Mouse (Mus musculus) neural tube, embryonic 13.5 days (tissue): ENCODE measurements around the gene Rin2. TPM values are rescaled to one million over a fixed set of nuclear protein-coding genes. Genes with fewer than 3 reads are reported as not detected.

Experiments used
- ATAC-seq: fragments of 200-750 bp; cut with Nextera tagmentation; 2 replicates; pipeline ENCODE4 v1.8.0; 2017; ENCODE audit warnings: low read depth, mild to moderate bottlenecking, moderate TSS enrichment, moderate library complexity
- H3K27ac ChIP-seq: fragments of 300-500 bp; sonication (generic); replicated peaks from 2 replicates; pipeline ENCODE4 v1.5.1; 2015; ENCODE audit warnings: moderate library complexity, mild to moderate bottlenecking, inconsistent platforms
- H3K27me3 ChIP-seq: fragments of 300-500 bp; sonication (generic); 2 replicates; pipeline ENCODE4 v1.6.1; 2015; ENCODE audit warnings: mild to moderate bottlenecking, inconsistent platforms
- H3K36me3 ChIP-seq: fragments of 300-500 bp; sonication (generic); 2 replicates; pipeline ENCODE4 v1.6.1; 2015; ENCODE audit warnings: mild to moderate bottlenecking, inconsistent platforms
- H3K4me1 ChIP-seq: fragments of 300-500 bp; sonication (generic); replicated peaks from 2 replicates; pipeline ENCODE4 v1.6.1; 2015; ENCODE audit warnings: inconsistent platforms
- H3K4me2 ChIP-seq: fragments of 300-500 bp; sonication (generic); 2 replicates; pipeline ENCODE4 v1.6.1; 2015; ENCODE audit warnings: inconsistent platforms, mild to moderate bottlenecking, moderate library complexity
- H3K4me3 ChIP-seq: fragments of 300-500 bp; sonication (generic); 2 replicates; pipeline ENCODE4 v1.5.1; 2015; ENCODE audit warnings: mild to moderate bottlenecking, inconsistent platforms
- H3K9ac ChIP-seq: fragments of 300-500 bp; sonication (generic); 2 replicates; pipeline ENCODE4 v1.6.1; 2015; ENCODE audit warnings: moderate library complexity, mild to moderate bottlenecking, inconsistent platforms
- H3K9me3 ChIP-seq: fragments of 300-500 bp; sonication (generic); 2 replicates; pipeline ENCODE4 v1.6.1; 2016; ENCODE audit warnings: inconsistent platforms
- WGBS: fragments of 180-500 bp; shearing (Covaris S2); methylation state at CpG from one replicate; pipeline ENCODE4 v1.1.7; 2015; 5-methylcytosine and 5-hydroxymethylcytosine counted together
- polyA plus RNA-seq: library from polyadenylated mRNA; unstranded; fragments of >200 nt; fragmentation: Nextera tagmentation; extraction: Ambion mirVana; gene quantifications from 2 replicates; pipeline ENCODE4 v1.2.1, GENCODE M21; 2015

The Rin2 gene
- polyA plus RNA-seq, 1 experiment from 2014 or later: 17.2 TPM

- Histone ChIP-seq H3K36me3 (peaks cover 9% of the 10 kb centered on the region), H3K4me2 (peak overlapping the region; percentile 56), H3K4me1 (peaks cover 40% of the 10 kb centered on the region), H3K9me3 (no peaks in the 10 kb centered on the region), H3K4me3 (peak overlapping the region; percentile 33), H3K27me3 (no peaks in the 10 kb centered on the region), H3K27ac (peak overlapping the region; percentile 91), H3K9ac (peak overlapping the region; percentile 60)
- 34% methylated on average over 10 of the region's 10 CpGs for WGBS
- no peak for ATAC-seq
These were observed 187.3 kb downstream of the Rin2 start for GRCm38 (mm10) chr2:145862206-145862817.

- WGBS: 92% methylated on average over 3 of the region's 3 CpGs
- H3K27me3 ChIP-seq: no peaks in the 10 kb centered on the region
These were observed 190.3 kb downstream of the Rin2 start for GRCm38 (mm10) chr2:145865344-145865743.

GRCm38 (mm10) chr2:145866238-145866637 is 191.2 kb downstream of the Rin2 start:
- Histone ChIP-seq H3K27ac (no peak overlapping the region), H3K36me3 (peaks cover 10% of the 10 kb centered on the region), H3K4me2 (no peak overlapping the region), H3K27me3 (no peaks in the 10 kb centered on the region), H3K4me1 (peaks cover 4% of the 10 kb centered on the region; the same call in 1 of the 2 replicates), H3K4me3 (no peak overlapping the region), H3K9ac (no peak overlapping the region), H3K9me3 (no peaks in the 10 kb centered on the region)
- 97% methylated on average over 3 of the region's 3 CpGs for WGBS
- ATAC-seq: no peak

More at GRCm38 (mm10) chr2:145865344-145865743, 190.3 kb downstream of the Rin2 start:
- ATAC-seq: no peak
- Histone ChIP-seq H3K36me3 (peaks cover 10% of the 10 kb centered on the region), H3K27ac (no peak overlapping the region), H3K4me1 (peaks cover 12% of the 10 kb centered on the region), H3K9ac (no peak overlapping the region), H3K4me3 (no peak overlapping the region), H3K9me3 (no peaks in the 10 kb centered on the region), H3K4me2 (no peak overlapping the region)

- H3K9me3 ChIP-seq: no peaks in the 10 kb centered on the region
- no peak overlapping the region for H3K4me2 ChIP-seq
- peaks cover 10% of the 10 kb centered on the region for H3K36me3 ChIP-seq
- no peak overlapping the region for H3K9ac ChIP-seq
- H3K27ac ChIP-seq: no peak overlapping the region
- no peaks in the 10 kb centered on the region for H3K4me1 ChIP-seq
- H3K4me3 ChIP-seq: no peak overlapping the region
- ATAC-seq: no peak
- H3K27me3 ChIP-seq: no peaks in the 10 kb centered on the region
- WGBS: 96% methylated on average over 11 of the region's 11 CpGs
These were observed 191.9 kb downstream of the Rin2 start for GRCm38 (mm10) chr2:145866695-145867449.

DNA sequence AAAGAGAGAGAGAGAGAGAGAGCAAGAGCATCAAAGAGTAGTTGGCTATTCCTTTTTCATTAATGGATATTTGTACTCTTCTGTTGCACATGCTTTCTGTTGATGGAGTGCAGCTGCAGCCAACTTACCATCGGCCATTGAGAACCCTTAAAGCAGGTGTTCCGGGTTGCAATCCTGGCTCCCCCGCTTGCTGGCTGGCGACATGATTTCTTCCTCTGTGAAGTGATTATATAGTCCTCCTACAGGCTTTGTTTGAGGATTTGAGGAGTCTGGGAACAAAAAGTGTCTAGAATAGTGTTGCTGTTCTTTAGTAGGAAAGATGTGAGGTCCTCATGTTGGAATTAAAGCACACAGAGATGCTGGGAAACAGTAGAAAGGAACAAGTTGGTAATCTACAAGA is 196.3 kb downstream of the Rin2 start:
- Histone ChIP-seq H3K36me3 (peaks cover 11% of the 10 kb centered on the region), H3K4me1 (no peaks in the 10 kb centered on the region), H3K4me2 (no peak overlapping the region), H3K9me3 (no peaks in the 10 kb centered on the region), H3K27me3 (no peaks in the 10 kb centered on the region), H3K4me3 (no peak overlapping the region), H3K27ac (no peak overlapping the region), H3K9ac (no peak overlapping the region)
- no peak for ATAC-seq
- 94% methylated on average over 4 of the region's 4 CpGs for WGBS

GRCm38 (mm10) chr2:145872099-145872498 is 197.1 kb downstream of the Rin2 start:
- Histone ChIP-seq H3K4me1 (no peaks in the 10 kb centered on the region), H3K27ac (no peak overlapping the region), H3K9ac (no peak overlapping the region), H3K36me3 (peaks cover 11% of the 10 kb centered on the region), H3K4me3 (no peak overlapping the region), H3K9me3 (no peaks in the 10 kb centered on the region), H3K4me2 (no peak overlapping the region), H3K27me3 (no peaks in the 10 kb centered on the region)
- ATAC-seq: no peak
- WGBS: 96% methylated on average over 1 of the region's 1 CpGs

DNA sequence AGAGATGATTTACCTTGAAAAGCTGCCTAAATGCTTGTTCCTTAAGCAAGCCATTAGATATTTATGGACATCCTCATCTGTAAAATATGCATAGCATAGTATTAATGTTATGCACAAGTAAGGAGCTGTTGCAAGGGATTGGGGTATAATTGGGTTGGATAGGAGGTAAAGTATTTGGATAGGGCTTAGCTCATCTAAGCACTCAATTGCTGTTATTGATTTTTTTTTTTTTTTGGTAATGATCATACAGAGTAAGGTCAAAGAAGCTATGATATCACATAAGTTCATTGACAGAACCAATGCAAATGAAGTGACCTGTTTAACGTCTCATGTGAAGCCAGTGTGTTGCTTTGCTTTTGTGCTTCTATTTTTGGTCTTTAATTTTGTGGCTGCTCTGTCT is 198.9 kb downstream of the Rin2 start:
- no peak overlapping the region for H3K4me2 ChIP-seq

GRCm38 (mm10) chr2:145874879-145875482 is 200.0 kb downstream of the Rin2 start:
- ATAC-seq: no peak
- WGBS: 75% methylated on average over 3 of the region's 3 CpGs
- no peaks in the 10 kb centered on the region for H3K9me3 ChIP-seq

More for the DNA sequence above, 198.9 kb downstream of the Rin2 start:
- no peak for ATAC-seq
- Histone ChIP-seq H3K27me3 (no peaks in the 10 kb centered on the region), H3K9me3 (no peaks in the 10 kb centered on the region), H3K9ac (no peak overlapping the region), H3K27ac (no peak overlapping the region), H3K36me3 (peaks cover 23% of the 10 kb centered on the region), H3K4me1 (no peaks in the 10 kb centered on the region), H3K4me3 (no peak overlapping the region)
- 79% methylated on average over 1 of the region's 1 CpGs for WGBS

GRCm38 (mm10) chr2:145877191-145877590 is 202.2 kb downstream of the Rin2 start:
- 92% methylated on average over 3 of the region's 3 CpGs for WGBS
- H3K4me3 ChIP-seq: no peak overlapping the region
- H3K36me3 ChIP-seq: peaks cover 38% of the 10 kb centered on the region
- ATAC-seq: no peak
- no peaks in the 10 kb centered on the region for H3K9me3 ChIP-seq
- H3K9ac ChIP-seq: no peak overlapping the region
- no peak overlapping the region for H3K27ac ChIP-seq
- H3K4me1 ChIP-seq: peaks cover 6% of the 10 kb centered on the region; the same call in 1 of the 2 replicates
- no peaks in the 10 kb centered on the region for H3K27me3 ChIP-seq
- H3K4me2 ChIP-seq: no peak overlapping the region

More at GRCm38 (mm10) chr2:145874879-145875482, 200.0 kb downstream of the Rin2 start:
- H3K4me3 ChIP-seq: no peak overlapping the region
- no peaks in the 10 kb centered on the region for H3K4me1 ChIP-seq
- H3K4me2 ChIP-seq: no peak overlapping the region
- H3K36me3 ChIP-seq: peaks cover 32% of the 10 kb centered on the region
- no peak overlapping the region for H3K9ac ChIP-seq
- no peaks in the 10 kb centered on the region for H3K27me3 ChIP-seq
- H3K27ac ChIP-seq: no peak overlapping the region

DNA sequence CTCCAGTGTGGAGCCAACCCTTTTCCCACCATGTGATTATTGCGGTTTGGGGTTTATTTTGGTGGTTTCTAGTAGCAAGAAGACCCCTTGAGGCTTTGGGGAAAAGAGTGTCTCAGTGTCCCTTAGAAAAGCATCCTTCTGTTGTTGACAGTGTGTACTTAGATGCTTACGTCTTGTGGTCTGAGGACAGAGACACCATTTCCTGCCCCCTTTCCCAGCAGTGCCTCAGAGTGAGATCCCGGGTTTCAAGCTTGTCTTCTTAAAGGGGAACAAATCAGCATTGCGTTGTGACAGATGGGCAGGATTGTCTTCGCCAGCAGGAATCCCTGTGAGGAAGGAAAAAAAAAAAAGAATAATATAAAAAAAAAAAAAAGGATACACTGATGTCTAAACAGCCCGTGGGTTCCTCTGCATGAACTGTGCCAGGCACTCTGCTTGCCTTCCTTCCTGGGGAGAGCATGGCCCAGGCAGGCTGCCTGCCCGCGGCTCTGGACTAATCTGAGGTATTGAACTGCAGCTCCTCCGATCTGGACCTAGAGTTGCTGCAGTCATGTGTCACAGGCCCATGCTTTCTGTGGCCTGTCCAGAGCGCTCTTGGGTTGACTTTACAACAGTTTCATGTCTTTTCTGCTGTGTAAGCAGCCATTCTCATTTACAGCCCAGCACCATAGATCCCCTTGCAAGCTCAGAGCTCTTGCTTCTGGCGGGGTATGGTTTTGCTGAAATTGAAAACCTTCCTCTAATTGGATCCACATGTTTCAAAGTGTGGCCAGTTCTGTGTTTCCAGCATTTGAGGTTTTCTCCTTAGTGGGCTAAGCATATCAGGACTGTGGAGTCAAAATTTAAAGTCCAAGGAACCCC is 206.1 kb downstream of the Rin2 start:
- H3K4me3 ChIP-seq: no peak overlapping the region
- ATAC-seq: no peak
- no peaks in the 10 kb centered on the region for H3K9me3 ChIP-seq
- 68% methylated on average over 11 of the region's 11 CpGs for WGBS
- no peaks in the 10 kb centered on the region for H3K27me3 ChIP-seq
- H3K36me3 ChIP-seq: peaks cover 45% of the 10 kb centered on the region
- no peak overlapping the region for H3K4me2 ChIP-seq
- H3K27ac ChIP-seq: peak overlapping the region; percentile 38
- no peak overlapping the region for H3K9ac ChIP-seq
- H3K4me1 ChIP-seq: peaks cover 16% of the 10 kb centered on the region; the same call in 1 of the 2 replicates

DNA sequence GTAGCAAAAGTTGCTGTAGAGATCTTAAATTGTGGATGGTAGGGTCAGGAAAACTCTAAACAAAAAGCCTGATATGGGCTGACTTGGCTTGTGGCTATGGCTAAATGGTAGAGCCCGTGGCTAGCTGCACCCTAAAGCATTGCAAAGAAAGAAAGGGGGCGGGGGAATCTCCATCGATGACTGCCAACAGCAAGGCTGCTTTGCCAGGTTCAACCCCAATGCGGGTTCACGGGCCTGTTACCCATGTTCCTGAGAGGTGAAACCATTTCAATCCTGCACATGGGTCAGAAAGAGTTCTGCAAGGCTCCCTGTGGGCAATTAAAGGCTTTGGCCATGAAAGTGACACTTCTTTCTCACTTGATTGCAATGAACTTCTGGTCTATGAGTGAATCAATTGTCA is 206.9 kb downstream of the Rin2 start:
- no peaks in the 10 kb centered on the region for H3K9me3 ChIP-seq
- H3K4me3 ChIP-seq: no peak overlapping the region
- H3K4me1 ChIP-seq: peaks cover 16% of the 10 kb centered on the region; the same call in 1 of the 2 replicates
- no peak overlapping the region for H3K4me2 ChIP-seq
- peaks cover 38% of the 10 kb centered on the region for H3K36me3 ChIP-seq
- no peaks in the 10 kb centered on the region for H3K27me3 ChIP-seq
- 0 out of 2 replicates have a peak overlapping the region, but pooled peaks have one; percentile 38 for H3K27ac ChIP-seq
- WGBS: 88% methylated on average over 5 of the region's 5 CpGs
- ATAC-seq: no peak
- H3K9ac ChIP-seq: no peak overlapping the region
